In genomic region chr16:44564359-44564758, GRCm38 (mm10) we compare ENCODE assay signal across 16 mouse cellular contexts.
"Had no signal": no experiment of that assay in that cellular context is flagged by ENCODE, and none has a peak within 500 bp of the region (broad histone marks: within the 10 kb centered on the region; RNA-seq: fewer than 3 reads in every experiment).

No protein-coding gene starts in this region.

- H3K36me3 ChIP-seq: limb, embryonic 12.5 days; liver, embryonic 13.5 days; lung, embryonic 15.5 days; neural tube, embryonic 13.5 days; stomach, embryonic 15.5 days had no signal

- H3K27ac ChIP-seq: kidney, postnatal 0 days; liver, embryonic 13.5 days; lung, embryonic 15.5 days; neural tube, embryonic 13.5 days; stomach, embryonic 15.5 days had no signal

- DNase-seq: kidney, adult 8-10 months; kidney, postnatal 36 days; layer of hippocampus, adult 9-11 months; layer of hippocampus, postnatal 36 days; liver; liver, embryonic 13.5 days; liver, postnatal 0 days; lung, postnatal 14 days; right cerebral cortex, postnatal 14 days; thymus, adult 2 months; thymus, postnatal 25 days had no signal

- H3K4me1 ChIP-seq: liver, embryonic 13.5 days; stomach, embryonic 15.5 days had no signal

- H3K27me3 ChIP-seq: limb, embryonic 12.5 days; lung, embryonic 15.5 days; neural tube, embryonic 13.5 days; stomach, embryonic 15.5 days had no signal

- H3K9me3 ChIP-seq: limb, embryonic 12.5 days; liver, embryonic 13.5 days; lung, embryonic 15.5 days; neural tube, embryonic 13.5 days; stomach, embryonic 15.5 days had no signal

- H3K4me3 ChIP-seq: limb, embryonic 12.5 days; liver, embryonic 13.5 days; lung, embryonic 15.5 days; neural tube, embryonic 13.5 days; stomach, embryonic 15.5 days had no signal

- ATAC-seq: liver, postnatal 0 days had no signal

- H3K4me2 ChIP-seq: liver, embryonic 13.5 days; lung, embryonic 15.5 days; stomach, embryonic 15.5 days had no signal

- H3K9ac ChIP-seq: limb, embryonic 12.5 days; liver, embryonic 13.5 days; liver, postnatal 0 days; lung, embryonic 15.5 days; neural tube, embryonic 13.5 days; stomach, embryonic 15.5 days had no signal
